Mouse (Mus musculus): ENCODE results near the gene Dnaaf3. TPM values are rescaled to one million over a fixed set of nuclear protein-coding genes. Genes with fewer than 3 reads are reported as not detected.
A peak's percentile ranks its signal among the peaks of the same experiment; 100 is the strongest.
"Not testable (repeated sequence)": the region's sequence is repeated elsewhere in the genome, so short reads cannot be mapped to it uniquely, and the experiment has no call there.

The Dnaaf3 gene
- polyA plus RNA-seq, 1 experiment from 2014 or later, result 1.3 TPM

DNA sequence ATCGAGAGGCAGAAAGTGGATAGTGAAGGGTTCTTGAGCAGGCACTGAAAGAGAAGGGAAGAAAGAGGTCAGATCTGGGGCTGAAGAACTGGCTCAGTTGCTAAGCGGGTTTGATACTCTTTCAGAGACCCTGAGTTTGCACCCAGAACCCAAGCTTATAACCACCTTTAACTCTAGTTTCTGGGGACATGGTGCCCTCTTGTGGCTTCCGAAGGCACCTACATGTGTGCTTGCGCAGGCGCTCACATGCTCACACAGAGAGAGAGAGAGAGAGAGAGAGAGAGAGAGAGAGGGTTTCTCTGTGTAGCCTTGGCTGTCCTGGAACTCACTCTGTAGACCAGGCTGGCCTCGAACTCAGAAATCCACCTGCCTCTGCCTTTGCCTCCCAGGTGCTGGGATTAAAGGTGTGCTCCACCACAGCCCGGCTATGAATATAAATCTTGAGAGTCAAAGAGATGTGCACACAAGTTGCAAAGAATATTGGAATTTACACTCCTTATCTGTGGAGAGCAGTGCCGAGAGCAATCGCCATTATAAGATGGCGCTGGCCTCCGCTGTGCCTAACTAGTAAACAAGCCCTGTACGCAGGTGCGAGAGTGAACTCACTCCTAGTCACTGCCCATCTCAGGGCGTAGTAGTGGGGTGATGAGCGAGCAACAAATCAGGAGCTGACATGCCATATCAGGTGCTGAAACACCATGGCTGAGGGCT is 7.9 kb downstream of the Dnaaf3 start, which contains the start of gene Tnni3:
Gene Tnni3 (minus strand): TSS at position 18 of the 711 bp plus-strand sequence.
- ATAC-seq (ENCODE audit: low FRiP score, low TSS enrichment); H3K27ac ChIP-seq (ENCODE audit: low read depth, low read length); H3K36me3 ChIP-seq (ENCODE audit: control insufficient read depth, insufficient read depth, low read length); H3K27me3 ChIP-seq (ENCODE audit: control insufficient read depth, insufficient read depth, low read length); H3K4me3 ChIP-seq (ENCODE audit: low read length); H3K4me2 ChIP-seq (replicated peaks; ENCODE audit: low read depth, low read length); H3K9me3 ChIP-seq (ENCODE audit: control insufficient read depth, low read length); H3K9ac ChIP-seq (ENCODE audit: low read depth, low read length): not testable (repeated sequence)
- WGBS, result 75% methylated on average over 15 of the region's 15 CpGs
- peaks cover 15% of the 10 kb centered on the region for H3K4me1 ChIP-seq (ENCODE audit: control insufficient read depth, insufficient read depth, low read length)

- H3K4me3 ChIP-seq (ENCODE audit: low read length), result no peak overlapping the region
- no peak overlapping the region for H3K9ac ChIP-seq (ENCODE audit: low read depth, low read length)
- H3K27ac ChIP-seq (ENCODE audit: low read depth, low read length), result no peak overlapping the region
- peaks cover 15% of the 10 kb centered on the region for H3K4me1 ChIP-seq (ENCODE audit: control insufficient read depth, insufficient read depth, low read length)
- no peaks in the 10 kb centered on the region for H3K36me3 ChIP-seq (ENCODE audit: control insufficient read depth, insufficient read depth, low read length)
- ATAC-seq (ENCODE audit: low FRiP score, low TSS enrichment), result no peak
- no peaks in the 10 kb centered on the region; the same call in 1 of the 2 replicates for H3K27me3 ChIP-seq (ENCODE audit: control insufficient read depth, insufficient read depth, low read length)
- no peaks in the 10 kb centered on the region for H3K9me3 ChIP-seq (ENCODE audit: control insufficient read depth, low read length)
- WGBS, result 87% methylated on average over 33 of the region's 33 CpGs
- H3K4me2 ChIP-seq (replicated peaks; ENCODE audit: low read depth, low read length), result no peak overlapping the region
Measured at GRCm38 (mm10) chr7:4523205-4524130, 8.8 kb downstream of the Dnaaf3 start.

GRCm38 (mm10) chr7:4522292-4522691 is 10.0 kb downstream of the Dnaaf3 start:
- H3K4me1 ChIP-seq (ENCODE audit: control insufficient read depth, insufficient read depth, low read length), result peaks cover 15% of the 10 kb centered on the region
- H3K36me3 ChIP-seq (ENCODE audit: control insufficient read depth, insufficient read depth, low read length), result no peaks in the 10 kb centered on the region
- H3K4me2 ChIP-seq (replicated peaks; ENCODE audit: low read depth, low read length), result no peak overlapping the region
- no peak overlapping the region for H3K4me3 ChIP-seq (ENCODE audit: low read length)
- H3K27ac ChIP-seq (ENCODE audit: low read depth, low read length), result no peak overlapping the region
- no peak for ATAC-seq (ENCODE audit: low FRiP score, low TSS enrichment)
- no peaks in the 10 kb centered on the region for H3K9me3 ChIP-seq (ENCODE audit: control insufficient read depth, low read length)
- WGBS, result 79% methylated on average over 6 of the region's 6 CpGs
- no peaks in the 10 kb centered on the region; the same call in 1 of the 2 replicates for H3K27me3 ChIP-seq (ENCODE audit: control insufficient read depth, insufficient read depth, low read length)
- no peak overlapping the region for H3K9ac ChIP-seq (ENCODE audit: low read depth, low read length)

DNA sequence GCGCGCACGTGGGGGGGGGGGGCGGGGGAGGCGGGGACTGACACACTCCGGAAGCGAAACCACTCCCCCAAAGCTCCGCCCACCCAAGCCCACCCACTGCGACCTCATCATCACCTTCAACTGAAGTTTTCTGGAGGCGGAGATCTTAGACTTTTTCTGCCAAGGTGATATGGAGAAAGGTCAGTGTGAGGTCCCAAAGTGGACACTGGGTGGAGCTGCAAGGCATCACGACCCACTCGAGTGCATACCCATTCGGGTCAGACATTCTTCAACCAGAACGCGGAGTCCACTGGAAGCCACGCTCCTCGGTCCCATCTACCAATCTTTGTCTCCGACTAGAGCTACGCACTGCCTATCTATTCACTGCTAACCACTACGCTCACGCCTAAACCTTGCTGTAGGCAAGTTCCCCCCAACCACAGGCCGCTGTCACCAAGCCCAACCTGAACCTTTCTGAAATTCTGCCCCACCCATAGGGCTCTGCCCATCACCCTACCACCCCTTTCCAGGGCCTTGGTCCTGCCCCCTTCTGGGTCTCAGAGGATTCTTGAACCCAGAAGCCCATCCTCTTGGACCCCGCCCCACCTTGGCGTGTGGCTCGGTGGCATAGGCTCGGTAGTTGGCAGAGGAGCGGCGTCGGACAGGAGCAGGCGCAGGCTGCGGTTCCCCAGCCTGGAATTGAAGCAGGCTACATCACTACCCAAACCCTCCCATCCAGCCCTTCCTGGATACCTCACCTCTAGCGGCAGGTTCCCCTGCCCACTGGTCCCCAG is 10.8 kb downstream of the Dnaaf3 start:
- Histone ChIP-seq H3K4me2 (replicated peaks; ENCODE audit: low read depth, low read length) (peak overlapping the region; percentile 51), H3K36me3 (ENCODE audit: control insufficient read depth, insufficient read depth, low read length) (no peaks in the 10 kb centered on the region), H3K27me3 (ENCODE audit: control insufficient read depth, insufficient read depth, low read length) (no peaks in the 10 kb centered on the region; the same call in 1 of the 2 replicates), H3K4me1 (ENCODE audit: control insufficient read depth, insufficient read depth, low read length) (peaks cover 18% of the 10 kb centered on the region), H3K9me3 (ENCODE audit: control insufficient read depth, low read length) (no peaks in the 10 kb centered on the region), H3K4me3 (ENCODE audit: low read length) (peak overlapping the region; percentile 25; the same call in 1 of the 2 replicates), H3K27ac (ENCODE audit: low read depth, low read length) (no peak overlapping the region), H3K9ac (ENCODE audit: low read depth, low read length) (peak overlapping the region; percentile 18; the same call in 1 of the 2 replicates)
- 32% methylated on average over 31 of the region's 32 CpGs for WGBS
- ATAC-seq (ENCODE audit: low FRiP score, low TSS enrichment), result 0 out of 2 replicates have a peak, but pooled peaks have one; percentile 13

- ATAC-seq (ENCODE audit: low FRiP score, low TSS enrichment), result no peak
- Histone ChIP-seq H3K27ac (ENCODE audit: low read depth, low read length) (no peak overlapping the region), H3K4me1 (ENCODE audit: control insufficient read depth, insufficient read depth, low read length) (peaks cover 27% of the 10 kb centered on the region), H3K4me2 (replicated peaks; ENCODE audit: low read depth, low read length) (no peak overlapping the region), H3K27me3 (ENCODE audit: control insufficient read depth, insufficient read depth, low read length) (no peaks in the 10 kb centered on the region; the same call in 1 of the 2 replicates), H3K9me3 (ENCODE audit: control insufficient read depth, low read length) (no peaks in the 10 kb centered on the region), H3K9ac (ENCODE audit: low read depth, low read length) (no peak overlapping the region), H3K36me3 (ENCODE audit: control insufficient read depth, insufficient read depth, low read length) (no peaks in the 10 kb centered on the region), H3K4me3 (ENCODE audit: low read length) (no peak overlapping the region)
- 72% methylated on average over 1 of the region's 1 CpGs for WGBS
Measured at GRCm38 (mm10) chr7:4518487-4518886, 13.8 kb downstream of the Dnaaf3 start.

DNA sequence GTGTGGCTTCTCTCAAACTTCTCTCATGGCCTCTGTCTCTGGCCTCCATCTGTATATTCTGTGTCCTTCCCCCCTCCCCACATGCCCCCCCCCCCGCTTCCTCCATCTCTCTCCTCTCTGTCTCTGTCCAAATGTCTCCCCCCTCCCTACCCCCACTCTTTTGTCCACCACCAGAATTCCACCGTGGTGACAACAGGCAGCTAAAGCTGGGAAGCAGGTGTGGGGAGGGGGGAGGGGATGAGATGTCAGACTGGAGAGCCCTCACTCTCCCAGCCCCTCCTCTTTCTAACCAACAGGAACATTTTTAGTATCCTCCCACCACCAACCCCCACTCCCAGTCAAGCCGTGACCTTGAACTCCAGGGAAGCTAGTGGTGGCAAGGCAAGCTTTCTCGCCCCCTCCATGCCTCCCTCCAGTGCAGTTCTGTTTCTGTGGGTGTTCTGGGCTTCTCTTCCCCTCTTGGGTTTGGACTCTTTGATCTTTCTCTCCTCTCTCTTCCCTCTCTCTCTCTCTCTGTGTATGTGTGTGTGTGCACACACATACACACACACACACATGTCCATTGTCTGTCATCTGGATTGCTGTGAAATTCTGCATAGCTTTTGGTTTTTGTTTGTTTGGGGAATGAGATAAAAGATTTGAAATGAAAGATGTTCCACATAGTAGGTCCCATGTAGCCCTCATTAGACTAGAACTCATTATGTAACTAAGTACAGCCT is 15.8 kb downstream of the Dnaaf3 start, which contains the start of gene Tnnt1:
Gene Tnnt1 (minus strand): TSS at position 51 of the 719 bp plus-strand sequence.
- no peak within 1 kb of the TSS for H3K4me2 ChIP-seq (replicated peaks; ENCODE audit: low read depth, low read length)
- H3K27me3 ChIP-seq (ENCODE audit: control insufficient read depth, insufficient read depth, low read length), result no peaks in the 10 kb centered on the region; the same call in 1 of the 2 replicates
- ATAC-seq (ENCODE audit: low FRiP score, low TSS enrichment), result no peak
- no peak within 1 kb of the TSS for H3K4me3 ChIP-seq (ENCODE audit: low read length)
- H3K27ac ChIP-seq (ENCODE audit: low read depth, low read length), result peak within 1 kb of the TSS; percentile 17; the same call in 1 of the 2 replicates
- H3K9ac ChIP-seq (ENCODE audit: low read depth, low read length), result no peak within 1 kb of the TSS
- H3K36me3 ChIP-seq (ENCODE audit: control insufficient read depth, insufficient read depth, low read length), result no peaks in the 10 kb centered on the region
- WGBS, result 8% methylated on average over 4 of the region's 4 CpGs
- no peaks in the 10 kb centered on the region for H3K9me3 ChIP-seq (ENCODE audit: control insufficient read depth, low read length)
- H3K4me1 ChIP-seq (ENCODE audit: control insufficient read depth, insufficient read depth, low read length), result peaks cover 26% of the 10 kb centered on the region

GRCm38 (mm10) chr7:4515853-4516252 is 16.4 kb downstream of the Dnaaf3 start:
- no peaks in the 10 kb centered on the region for H3K36me3 ChIP-seq (ENCODE audit: control insufficient read depth, insufficient read depth, low read length)
- H3K4me3 ChIP-seq (ENCODE audit: low read length), result no peak overlapping the region
- H3K9ac ChIP-seq (ENCODE audit: low read depth, low read length), result no peak overlapping the region
- H3K9me3 ChIP-seq (ENCODE audit: control insufficient read depth, low read length), result no peaks in the 10 kb centered on the region
- H3K4me2 ChIP-seq (replicated peaks; ENCODE audit: low read depth, low read length), result no peak overlapping the region
- 49% methylated on average over 6 of the region's 6 CpGs for WGBS
- H3K27me3 ChIP-seq (ENCODE audit: control insufficient read depth, insufficient read depth, low read length), result no peaks in the 10 kb centered on the region
- no peak overlapping the region for H3K27ac ChIP-seq (ENCODE audit: low read depth, low read length)
- ATAC-seq (ENCODE audit: low FRiP score, low TSS enrichment), result 0 out of 2 replicates have a peak, but pooled peaks have one; percentile 7
- H3K4me1 ChIP-seq (ENCODE audit: control insufficient read depth, insufficient read depth, low read length), result peaks cover 20% of the 10 kb centered on the region

Measured in kidney, embryonic 14.5 days (tissue).